Mouse (Mus musculus) liver, embryonic 14 days (tissue): ENCODE data around the gene Ppp2r1a. TPM values are rescaled to one million over a fixed set of nuclear protein-coding genes. Genes with fewer than 3 reads are reported as not detected.

Experiments used
- polyA plus RNA-seq: library from polyadenylated mRNA; depleted of rRNA; stranded (reverse); fragments of >200 nt; gene quantifications from 2 replicates; pipeline ENCODE4 v1.2.3, GENCODE M21; 2012; rRNA removed

The Ppp2r1a gene
- polyA plus RNA-seq = 49.1 and 54.0 TPM in 2 replicates

DNA sequence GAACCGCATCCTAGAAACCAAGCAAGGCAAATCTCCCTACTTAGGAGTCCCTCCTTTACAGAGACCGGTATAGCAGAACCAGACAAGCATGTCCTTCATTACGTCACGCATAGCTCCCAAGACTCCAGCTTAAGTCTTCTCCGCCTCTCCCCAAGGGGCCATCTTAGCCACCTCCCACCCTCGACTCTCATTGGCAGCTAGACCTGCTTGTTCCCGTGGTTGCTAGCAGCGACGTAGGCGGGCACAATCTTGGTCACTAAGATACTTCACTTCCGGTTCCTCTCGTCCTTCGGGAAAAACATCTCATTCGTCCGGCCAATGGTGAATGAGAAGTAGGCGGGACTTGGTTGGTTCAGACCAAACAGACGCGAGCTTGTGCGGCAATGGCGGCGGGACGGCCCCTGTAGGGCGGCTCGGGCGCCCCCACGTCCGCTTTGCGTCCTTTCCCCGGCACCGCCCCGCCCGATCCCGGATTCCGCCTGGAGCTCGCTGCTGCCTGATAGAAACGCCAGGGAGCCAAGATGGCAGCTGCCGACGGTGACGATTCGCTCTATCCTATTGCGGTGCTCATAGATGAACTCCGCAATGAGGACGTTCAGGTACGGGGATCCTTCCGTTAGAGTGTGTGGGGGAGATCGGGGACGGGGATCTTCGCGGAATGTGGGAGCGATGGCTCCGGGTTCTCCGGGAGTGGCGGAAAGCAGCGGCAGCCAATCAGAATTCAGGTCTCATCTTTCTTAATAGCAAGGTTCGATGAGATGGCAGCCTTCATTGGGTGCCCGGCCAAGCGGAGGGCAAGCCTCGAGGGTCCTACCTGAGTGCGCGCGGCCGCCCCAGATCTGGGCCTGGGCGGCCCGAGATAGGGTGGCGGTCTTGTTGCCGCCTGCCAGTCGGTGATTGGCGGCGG is at the start of gene Ppp2r1a:
TSS of gene Ppp2r1a (plus strand) at position 327 of the 907 bp plus-strand sequence.

DNA sequence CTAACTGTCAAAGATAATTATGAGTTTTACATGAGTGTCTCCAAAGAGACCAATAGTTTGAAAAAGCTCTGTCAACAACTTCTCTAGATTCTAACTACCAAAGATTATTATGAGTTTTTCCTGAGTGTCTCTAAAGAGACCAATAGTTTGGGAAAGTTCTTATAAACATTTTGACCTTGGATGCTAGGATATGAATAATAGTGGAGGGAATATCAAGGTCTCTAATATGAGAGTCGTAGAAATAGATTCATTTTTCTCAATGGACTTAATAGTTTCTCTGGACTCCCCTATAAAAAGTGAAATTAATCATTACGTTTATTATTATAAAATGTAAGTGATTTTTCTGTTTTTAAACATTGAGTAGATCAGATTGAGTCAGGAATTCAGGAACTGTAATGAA is 40.1 kb upstream of the Ppp2r1a start, which contains the start of gene Vmn1r231:
TSS of gene Vmn1r231 (minus strand) at position 101 of the 400 bp plus-strand sequence.

DNA sequence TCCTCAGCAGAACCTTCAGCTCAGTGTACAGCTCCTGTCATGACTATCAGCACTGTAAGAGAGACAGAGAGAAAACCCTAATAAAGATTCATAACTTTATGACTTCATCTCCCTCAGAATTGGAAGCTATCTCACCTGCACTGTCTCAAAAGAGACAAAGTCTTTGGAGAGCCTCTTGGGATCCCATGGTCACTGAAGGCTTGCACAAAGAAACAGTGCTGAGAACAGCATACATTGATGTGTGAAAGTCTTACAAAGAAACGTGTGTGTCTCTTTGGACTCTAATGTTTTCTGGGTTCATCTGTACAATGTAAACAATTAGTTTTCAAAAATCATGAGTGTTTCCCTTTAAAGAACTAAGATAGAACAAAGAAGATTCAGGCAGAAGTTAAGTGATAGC is 25.5 kb upstream of the Ppp2r1a start, which contains the start of gene Vmn1r232:
TSS of gene Vmn1r232 (minus strand) at position 101 of the 400 bp plus-strand sequence.

DNA sequence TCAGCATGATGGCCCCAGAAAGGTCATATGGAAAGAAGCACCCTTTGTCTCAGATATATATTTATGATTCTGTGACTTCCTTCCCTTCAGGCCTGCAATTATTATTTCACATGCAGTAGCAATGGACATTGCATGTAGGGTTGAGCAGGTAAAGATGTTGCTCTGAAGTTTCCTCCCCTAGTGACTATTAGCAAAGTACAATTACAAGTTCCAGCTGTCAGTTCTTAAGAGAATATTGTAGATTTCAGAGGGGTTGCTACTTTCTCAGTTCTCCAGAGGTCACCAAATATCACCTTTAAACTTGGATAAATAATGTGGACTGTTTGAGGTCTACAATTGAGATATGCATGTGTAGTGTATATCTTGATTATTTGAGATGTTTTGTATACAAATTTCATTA is 51.3 kb downstream of the Ppp2r1a start, which contains the start of gene Vmn1r233:
TSS of gene Vmn1r233 (minus strand) at position 101 of the 400 bp plus-strand sequence.

DNA sequence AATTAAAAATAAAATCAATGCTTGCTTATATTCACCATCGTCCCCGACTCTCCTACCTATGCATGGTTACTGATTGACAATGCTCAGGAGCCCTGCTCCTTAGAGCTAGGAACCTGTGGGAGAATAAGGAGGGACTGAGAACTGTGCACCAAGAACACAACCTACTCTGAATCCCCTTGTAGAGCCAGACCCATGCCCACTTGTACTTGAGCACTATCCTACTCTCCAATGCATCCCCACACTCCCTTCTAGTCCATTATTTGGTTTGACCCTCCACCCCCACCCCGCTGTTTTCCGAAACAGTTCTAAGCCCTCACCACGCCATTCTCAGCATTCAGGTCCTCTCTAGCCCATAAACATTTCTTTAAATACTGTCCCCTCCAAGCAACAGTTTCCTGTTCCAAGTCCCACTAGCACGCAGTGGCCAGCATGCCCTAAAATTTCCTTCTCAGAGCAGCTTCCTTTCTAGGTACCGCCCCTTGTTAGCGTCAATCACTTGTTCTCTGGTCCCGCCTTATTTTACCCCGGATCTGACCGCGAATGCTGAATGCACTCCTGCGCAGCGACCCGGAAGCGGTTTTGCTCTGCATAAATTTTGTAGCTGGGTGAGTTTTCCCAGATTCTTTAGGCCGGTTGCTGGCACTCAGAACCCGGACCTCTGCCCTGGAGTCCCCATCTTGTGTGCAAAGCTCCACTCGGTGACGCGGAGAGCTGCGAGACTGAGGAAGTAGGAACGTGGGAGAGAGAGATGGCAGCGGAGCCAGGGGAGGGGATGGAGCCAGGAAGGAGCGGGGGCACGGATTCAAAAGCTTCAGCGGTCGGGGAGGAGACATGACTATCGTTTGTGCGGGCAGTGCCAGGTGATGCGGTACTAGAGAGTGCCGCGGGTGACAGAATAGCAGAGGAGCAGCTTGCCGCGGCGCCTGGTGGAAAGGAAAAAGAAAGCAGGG is 63.5 kb downstream of the Ppp2r1a start, which contains the start of gene Zfp160:
TSS of gene Zfp160 (plus strand) at position 522 of the 950 bp plus-strand sequence.

Other genes starting within 250 kb of the Ppp2r1a start
- gene Vmn1r227, start 215.5 kb upstream of the Ppp2r1a start, polyA plus RNA-seq = not detected in 2 replicates
- gene Vmn1r228, start 159.2 kb upstream of the Ppp2r1a start, polyA plus RNA-seq = not detected in 2 replicates
- not detected in 2 replicates for gene Vmn1r229, start 133.8 kb upstream of the Ppp2r1a start, polyA plus RNA-seq
- gene Vmn1r230, start 104.9 kb upstream of the Ppp2r1a start, polyA plus RNA-seq = not detected in 2 replicates
- not detected in 2 replicates for gene Vmn1r231, start 40.2 kb upstream of the Ppp2r1a start, polyA plus RNA-seq
- not detected in 2 replicates for gene Vmn1r232, start 25.6 kb upstream of the Ppp2r1a start, polyA plus RNA-seq
- gene Vmn1r233, start 51.2 kb downstream of the Ppp2r1a start, polyA plus RNA-seq = not detected in 2 replicates
- gene Zfp160, start 63.6 kb downstream of the Ppp2r1a start, polyA plus RNA-seq = 4.9 and 5.6 TPM in 2 replicates